Mouse (Mus musculus) spleen, embryonic (tissue): ENCODE results near the gene Cacna1a.

ENCODE experiments used
- CTCF ChIA-PET: fragments of 350-600 bp; sonication (Branson Sonifier 250); formaldehyde crosslinking; loops from one replicate; lab custom pipeline; 2022; lab: Charles Lee

Cacna1a gene

DNA sequence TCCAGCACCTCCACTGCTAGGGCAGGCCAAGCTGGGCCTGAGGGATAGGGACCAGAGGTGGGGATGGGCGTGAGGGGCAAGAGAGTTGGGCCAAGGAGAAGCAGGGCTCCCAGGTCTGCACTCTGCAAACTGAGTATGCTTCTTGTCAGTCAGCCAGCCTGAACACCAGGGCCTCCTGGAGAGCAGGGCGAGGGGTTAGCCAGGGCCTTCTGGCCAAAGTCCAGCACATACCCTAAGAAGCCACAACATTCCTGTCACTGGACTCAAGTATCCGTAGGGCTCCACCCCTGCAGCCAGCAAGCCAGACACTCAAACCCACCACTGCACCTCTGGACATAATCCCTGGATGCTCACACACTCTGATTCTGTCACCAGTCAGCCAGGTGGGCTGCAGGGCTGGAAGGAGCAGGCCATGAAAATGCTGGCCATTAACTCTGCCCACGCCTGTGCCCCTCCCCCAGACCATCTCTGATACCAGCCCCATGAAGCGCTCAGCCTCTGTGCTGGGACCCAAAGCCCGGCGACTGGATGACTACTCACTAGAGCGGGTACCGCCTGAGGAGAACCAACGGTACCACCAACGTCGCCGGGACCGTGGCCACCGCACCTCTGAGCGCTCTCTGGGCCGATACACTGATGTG, 247.9 kb downstream of the Cacna1a start:
- CTCF ChIA-PET, result no interaction called here

- CTCF ChIA-PET, result interaction anchor here (0.6 to 0.7 kb wide), 2 partner anchors 10 to 55 kb away, joined by 4 to 7 read pairs; no protein-coding TSS in a partner anchor
These were observed 249.8 kb downstream of the Cacna1a start for GRCm38 (mm10) chr8:84637946-84638554.

GRCm38 (mm10) chr8:84638555-84639161, 250.4 kb downstream of the Cacna1a start:
- CTCF ChIA-PET, result interaction anchor here (0.6 to 0.7 kb wide), 3 partner anchors 11 to 173 kb away, joined by 3 to 5 read pairs (median 4); no protein-coding TSS in a partner anchor

GRCm38 (mm10) chr8:84639162-84640009, 251.1 kb downstream of the Cacna1a start:
- CTCF ChIA-PET, result interaction anchor here (0.6 kb wide), 2 partner anchors 19 to 172 kb away, joined by 3 to 5 read pairs; no protein-coding TSS in a partner anchor

DNA sequence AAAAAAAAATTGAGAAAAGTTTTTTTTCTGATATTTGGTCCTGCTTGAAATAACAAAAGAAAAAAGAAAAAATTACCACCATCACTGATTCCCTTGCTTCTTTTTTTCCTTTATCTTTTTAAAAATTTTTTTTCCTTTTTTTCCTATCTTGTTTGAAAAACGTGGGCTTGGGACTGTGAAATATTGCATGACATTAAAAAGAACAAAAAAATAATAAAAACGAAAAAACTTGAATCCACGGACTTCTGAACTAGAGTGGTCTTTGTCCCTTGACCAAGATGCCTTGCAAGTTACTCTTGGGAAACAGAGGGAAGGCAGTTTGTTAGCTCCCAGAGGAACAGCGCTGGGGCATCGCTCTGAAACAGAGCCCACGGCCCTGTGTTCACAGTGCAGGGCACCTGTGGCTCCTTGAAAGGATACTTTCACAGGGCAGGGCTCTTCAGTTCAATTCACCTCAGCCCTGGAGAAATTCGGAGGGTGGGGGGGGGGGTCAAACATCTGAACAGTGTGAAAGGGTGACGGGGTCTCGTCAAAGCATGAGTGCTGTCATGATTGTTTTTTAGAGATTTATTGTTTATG, 251.9 kb downstream of the Cacna1a start:
- CTCF ChIA-PET, result no interaction called here

DNA sequence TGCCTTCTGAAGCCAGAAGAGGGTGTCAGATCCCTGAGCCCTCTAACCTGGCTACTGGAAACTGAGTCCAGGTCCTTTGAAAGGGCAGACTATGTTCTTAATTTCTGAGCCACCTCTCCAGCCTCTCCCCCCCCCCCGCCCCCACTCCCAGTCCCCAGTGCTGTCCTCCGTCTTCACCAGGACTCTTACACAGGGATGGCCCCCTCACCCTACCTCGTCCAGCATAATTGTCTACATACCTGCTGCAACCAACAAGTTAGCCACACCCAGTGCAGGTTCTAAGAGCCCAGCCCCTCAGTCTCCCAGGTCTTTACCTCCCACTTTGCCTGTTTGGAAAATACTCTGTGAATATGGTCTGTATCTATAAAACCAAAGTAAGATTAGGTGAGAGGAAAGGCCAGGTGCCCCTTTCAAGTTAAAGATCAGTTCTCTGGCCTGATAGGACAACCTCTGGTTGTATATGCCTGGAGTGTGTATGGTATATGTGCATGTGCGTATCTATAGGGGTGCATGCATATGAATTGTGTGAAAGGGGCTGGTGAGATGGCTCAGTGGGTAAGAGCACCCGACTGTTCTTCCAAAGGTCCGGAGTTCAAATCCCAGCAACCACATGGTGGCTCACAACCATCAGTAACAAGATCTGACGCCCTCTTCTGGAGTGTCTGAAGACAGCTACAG, 252.5 kb downstream of the Cacna1a start:
- CTCF ChIA-PET, result no interaction called here

DNA sequence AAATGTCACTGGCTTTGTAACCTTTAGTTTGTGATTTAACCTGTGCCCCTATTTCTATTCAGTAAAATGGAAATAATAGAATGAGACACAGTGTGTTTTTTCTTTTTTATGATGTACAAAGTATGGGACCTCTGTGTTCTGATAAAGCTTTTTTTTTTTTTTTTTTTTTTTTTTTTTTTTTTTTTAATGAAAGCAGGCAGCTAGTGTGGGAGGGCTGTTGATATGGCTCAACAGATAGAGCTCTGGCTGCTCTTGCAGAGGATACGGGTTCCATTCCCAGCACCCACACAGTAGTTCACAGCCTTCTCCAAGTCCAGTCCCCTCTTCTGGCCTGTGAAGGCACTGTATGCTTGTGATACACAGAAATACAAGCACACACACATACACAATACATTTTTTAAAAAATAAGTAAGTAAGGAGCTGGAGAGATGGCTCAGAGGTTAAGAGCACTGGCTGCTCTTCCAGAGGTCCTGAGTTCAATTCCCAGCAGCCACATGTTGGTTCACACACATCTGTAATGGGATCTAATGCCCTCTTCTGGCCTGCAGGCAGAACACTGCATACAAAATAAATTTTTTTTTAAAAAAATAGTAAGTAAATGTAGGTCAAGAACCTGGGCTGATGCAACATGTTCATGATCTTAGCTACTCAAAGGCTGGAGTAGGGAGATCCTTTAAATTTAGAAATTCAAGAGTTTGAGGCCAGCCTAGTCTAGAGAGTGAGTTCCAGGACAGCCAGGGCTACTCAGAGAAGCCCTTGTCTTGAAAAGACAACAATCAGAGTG, 253.5 kb downstream of the Cacna1a start:
- CTCF ChIA-PET, result interaction anchor here (0.5 to 1.0 kb wide), 3 partner anchors 16 to 19 kb away, joined by 3 to 7 read pairs (median 4); no protein-coding TSS in a partner anchor

- CTCF ChIA-PET, result interaction anchor here (1.0 kb wide), 2 partner anchors 15 to 18 kb away, joined by 3 read pairs; no protein-coding TSS in a partner anchor
These were observed 254.8 kb downstream of the Cacna1a start for GRCm38 (mm10) chr8:84643019-84643418.

- CTCF ChIA-PET, result no interaction called here
These were observed 258.6 kb downstream of the Cacna1a start for GRCm38 (mm10) chr8:84646800-84647199.

- CTCF ChIA-PET, result interaction anchor here (0.6 kb wide), 1 partner anchor 27 kb away, joined by 7 read pairs; no protein-coding TSS in a partner anchor
These were observed 259.2 kb downstream of the Cacna1a start for GRCm38 (mm10) chr8:84647461-84647901.

DNA sequence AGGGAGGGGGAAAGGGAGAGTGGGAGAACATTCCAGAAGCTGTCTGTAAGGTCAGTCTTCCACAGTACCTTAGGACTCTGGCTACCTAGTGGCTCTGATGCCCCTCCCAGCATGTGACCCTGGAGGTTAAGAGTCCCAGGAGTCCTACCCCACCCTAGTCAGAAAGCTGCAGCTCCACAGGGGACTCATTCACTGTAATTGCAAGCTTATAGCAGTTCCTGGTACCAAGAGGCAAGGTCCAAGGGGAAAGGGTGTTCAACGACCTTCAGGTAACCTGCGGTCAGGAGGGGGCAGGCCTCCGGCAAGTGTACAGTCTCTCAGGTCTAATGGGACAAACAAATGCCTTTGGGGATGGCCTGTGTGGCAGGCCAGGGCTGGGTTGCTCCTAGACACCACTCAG, 262.0 kb downstream of the Cacna1a start:
- CTCF ChIA-PET, result no interaction called here

- CTCF ChIA-PET, result interaction anchor here (0.7 kb wide), 2 partner anchors 41 to 53 kb away, joined by 3 to 5 read pairs; no protein-coding TSS in a partner anchor
These were observed 264.9 kb downstream of the Cacna1a start for GRCm38 (mm10) chr8:84653092-84653631.

GRCm38 (mm10) chr8:84654597-84654996, 266.4 kb downstream of the Cacna1a start:
- CTCF ChIA-PET, result no interaction called here

DNA sequence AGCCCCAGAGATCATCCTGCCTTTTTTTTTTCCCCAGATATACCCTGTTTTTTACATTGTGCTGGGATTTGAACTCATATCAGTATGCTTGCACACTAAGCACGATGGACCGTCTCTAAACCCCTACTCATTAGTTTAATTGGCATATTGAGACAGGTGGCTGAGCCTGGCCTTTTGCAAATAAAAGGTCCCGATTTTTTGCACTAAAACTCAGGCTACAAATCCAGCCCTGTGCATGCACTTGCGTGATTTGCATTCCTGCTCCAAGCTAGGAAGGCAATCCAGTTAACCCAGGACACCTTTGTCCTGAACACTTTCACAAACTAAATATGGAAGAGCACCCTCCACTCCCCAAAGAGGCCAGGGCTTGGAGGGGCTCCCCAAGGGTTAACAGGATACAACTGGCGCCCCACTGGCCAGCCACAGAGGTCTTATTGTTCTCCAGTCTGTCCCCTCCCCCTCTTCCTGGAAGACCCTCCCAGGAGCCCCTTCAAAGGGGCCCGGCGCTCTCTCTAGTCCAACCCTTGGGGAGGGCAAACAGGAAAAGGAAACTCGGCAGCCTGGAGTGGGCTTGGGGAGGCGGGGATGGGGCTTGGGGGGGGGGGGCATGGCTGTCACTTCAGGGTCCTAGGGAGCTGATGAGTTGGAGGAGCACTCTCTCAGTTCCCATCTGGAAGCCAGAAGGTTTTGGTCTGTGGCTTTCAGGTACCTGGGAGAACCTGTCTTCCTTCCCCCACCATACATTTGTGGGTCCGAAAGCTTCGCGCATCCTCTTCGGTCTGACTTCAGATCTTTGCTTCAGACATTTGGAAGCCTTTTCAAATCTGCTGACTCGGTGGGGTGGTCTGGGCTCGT, 267.3 kb downstream of the Cacna1a start:
- CTCF ChIA-PET, result no interaction called here

DNA sequence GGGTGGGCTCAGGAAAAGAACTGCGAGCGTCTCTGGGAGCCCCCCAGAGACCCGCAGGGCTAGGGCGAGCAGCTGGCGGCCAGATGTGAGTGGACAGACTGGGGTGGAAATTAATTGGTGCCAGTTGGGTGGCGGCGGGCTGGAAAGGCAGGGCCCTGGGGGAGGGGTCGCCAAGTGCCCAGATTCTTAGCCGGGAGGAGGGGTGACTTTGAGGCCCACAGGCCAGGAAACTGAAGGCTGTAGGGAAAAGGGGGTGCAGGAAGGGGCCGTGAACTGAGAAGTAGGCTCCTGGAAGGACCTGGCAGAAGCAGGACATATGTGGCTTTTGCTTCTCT, 267.9 kb downstream of the Cacna1a start:
- CTCF ChIA-PET, result no interaction called here

DNA sequence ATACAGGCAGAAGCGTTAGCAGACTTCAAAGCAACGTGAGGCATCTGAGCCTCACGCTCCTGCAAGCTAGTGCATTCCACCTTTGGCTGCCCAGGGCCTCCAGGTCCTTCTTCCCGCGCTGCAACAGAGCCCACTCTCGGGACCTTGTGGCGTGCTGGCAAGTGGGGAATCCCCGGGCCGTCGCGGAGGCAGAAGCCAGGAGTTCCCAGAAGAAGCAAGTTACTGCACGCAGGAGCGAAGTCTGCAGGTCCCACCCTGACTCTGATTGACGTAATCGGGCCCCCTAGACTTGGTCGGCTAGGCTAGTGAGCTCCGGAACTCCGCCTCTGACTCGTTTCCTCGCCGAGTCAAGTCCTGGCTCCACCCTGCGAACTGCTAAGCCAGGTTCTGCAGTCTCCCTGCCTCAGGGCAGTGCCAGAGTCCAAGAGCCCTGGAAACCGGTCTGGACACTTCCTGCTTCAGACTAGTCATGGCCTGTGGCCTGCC, 268.4 kb downstream of the Cacna1a start:
- CTCF ChIA-PET, result interaction anchor here (0.6 to 0.7 kb wide), 2 partner anchors 52 to 191 kb away, joined by 5 to 7 read pairs; no protein-coding TSS in a partner anchor

- CTCF ChIA-PET, result interaction anchor here (0.6 to 0.8 kb wide), 3 partner anchors 15 to 191 kb away, joined by 3 to 7 read pairs (median 5); no protein-coding TSS in a partner anchor
These were observed 269.0 kb downstream of the Cacna1a start for GRCm38 (mm10) chr8:84657203-84657602.

- CTCF ChIA-PET, result interaction anchor here (0.5 to 0.8 kb wide), 2 partner anchors 15 to 19 kb away, joined by 3 read pairs; no protein-coding TSS in a partner anchor
These were observed 269.4 kb downstream of the Cacna1a start for GRCm38 (mm10) chr8:84657680-84658079.
